Mouse (Mus musculus) adrenal gland, adult (tissue): ENCODE results near the gene Tcerg1l.

ENCODE experiments used
- DNase-seq, 2 experiments: peaks; one replicate each; pipeline ENCODE4 v3.0.0; 2022 to 2023; ENCODE audit warnings: low spot score in 1 of 2; ENCODE audit not compliant: inconsistent age in 2 of 2

Gene Tcerg1l

GRCm38 (mm10) chr7:138224252-138224651, 173.3 kb downstream of the Tcerg1l start:
- no peak for DNase-seq

- peak in 1 of 2 experiments; percentile 26 for DNase-seq
These were observed 174.6 kb downstream of the Tcerg1l start for GRCm38 (mm10) chr7:138222951-138223350.

GRCm38 (mm10) chr7:138217556-138218098, 179.9 kb downstream of the Tcerg1l start:
- no peak for DNase-seq

GRCm38 (mm10) chr7:138215177-138215830, 182.2 kb downstream of the Tcerg1l start:
- peak; percentile 18 to 31 for DNase-seq

- DNase-seq, result no peak
These were observed 182.8 kb downstream of the Tcerg1l start for GRCm38 (mm10) chr7:138214710-138215109.

GRCm38 (mm10) chr7:138209769-138210168, 187.8 kb downstream of the Tcerg1l start:
- DNase-seq, result no peak

GRCm38 (mm10) chr7:138205124-138205523, 192.4 kb downstream of the Tcerg1l start:
- no peak for DNase-seq

GRCm38 (mm10) chr7:138202162-138202832, 195.2 kb downstream of the Tcerg1l start:
- DNase-seq, result no peak

GRCm38 (mm10) chr7:138199333-138200058, 198.0 kb downstream of the Tcerg1l start:
- no peak for DNase-seq

- DNase-seq, result no peak
These were observed 201.4 kb downstream of the Tcerg1l start for GRCm38 (mm10) chr7:138196139-138196538.

GRCm38 (mm10) chr7:138184197-138184596, 213.3 kb downstream of the Tcerg1l start:
- no peak for DNase-seq

GRCm38 (mm10) chr7:138182216-138182615, 215.3 kb downstream of the Tcerg1l start:
- no peak for DNase-seq

GRCm38 (mm10) chr7:138178617-138179016, 218.9 kb downstream of the Tcerg1l start:
- no peak for DNase-seq

- DNase-seq, result peak in 1 of 2 experiments; percentile 52
These were observed 221.5 kb downstream of the Tcerg1l start for GRCm38 (mm10) chr7:138176026-138176425.

GRCm38 (mm10) chr7:138170389-138170788, 227.1 kb downstream of the Tcerg1l start:
- DNase-seq, result no peak
